Mouse (Mus musculus): Measurements from ENCODE around the gene Foxq1.

Foxq1 gene

GRCm38 (mm10) chr13:31555834-31556233 is at the start of gene Foxq1:
Gene Foxq1 (plus strand): TSS chr13:31556134.
- in situ Hi-C loops (cut with MboI; ENCODE audit: low pct_unique_long_range_greater_than_20kb in 1 of 2, low sequenced_read_pairs in 2 of 2, unreplicated experiment in 1 of 2): loop anchor here in 1 of 2 experiments (10.0 kb wide), 1 partner anchor 69 kb away; the partner anchor contains the start of gene Foxf2

GRCm38 (mm10) chr13:31506494-31507167 is 49.3 kb upstream of the Foxq1 start:
- in situ Hi-C loops (cut with MboI; ENCODE audit: low pct_unique_long_range_greater_than_20kb in 1 of 2, low sequenced_read_pairs in 2 of 2, unreplicated experiment in 1 of 2): no loop called here

- in situ Hi-C loops (cut with MboI; ENCODE audit: low pct_unique_long_range_greater_than_20kb in 1 of 2, low sequenced_read_pairs in 2 of 2, unreplicated experiment in 1 of 2): no loop called here
Measured at GRCm38 (mm10) chr13:31515261-31515660, 40.7 kb upstream of the Foxq1 start.

GRCm38 (mm10) chr13:31518411-31518886 is 37.5 kb upstream of the Foxq1 start:
- in situ Hi-C loops (cut with MboI; ENCODE audit: low pct_unique_long_range_greater_than_20kb in 1 of 2, low sequenced_read_pairs in 2 of 2, unreplicated experiment in 1 of 2): no loop called here

GRCm38 (mm10) chr13:31518971-31519370 is 37.0 kb upstream of the Foxq1 start:
- in situ Hi-C loops (cut with MboI; ENCODE audit: low pct_unique_long_range_greater_than_20kb in 1 of 2, low sequenced_read_pairs in 2 of 2, unreplicated experiment in 1 of 2): no loop called here

- in situ Hi-C loops (cut with MboI; ENCODE audit: low pct_unique_long_range_greater_than_20kb in 1 of 2, low sequenced_read_pairs in 2 of 2, unreplicated experiment in 1 of 2): no loop called here
Measured at GRCm38 (mm10) chr13:31524976-31525375, 31.0 kb upstream of the Foxq1 start.

- in situ Hi-C loops (cut with MboI; ENCODE audit: low pct_unique_long_range_greater_than_20kb in 1 of 2, low sequenced_read_pairs in 2 of 2, unreplicated experiment in 1 of 2): no loop called here
Measured at GRCm38 (mm10) chr13:31531186-31531585, 24.7 kb upstream of the Foxq1 start.

GRCm38 (mm10) chr13:31531651-31532061 is 24.3 kb upstream of the Foxq1 start:
- in situ Hi-C loops (cut with MboI; ENCODE audit: low pct_unique_long_range_greater_than_20kb in 1 of 2, low sequenced_read_pairs in 2 of 2, unreplicated experiment in 1 of 2): no loop called here

GRCm38 (mm10) chr13:31534726-31535125 is 21.2 kb upstream of the Foxq1 start:
- in situ Hi-C loops (cut with MboI; ENCODE audit: low pct_unique_long_range_greater_than_20kb in 1 of 2, low sequenced_read_pairs in 2 of 2, unreplicated experiment in 1 of 2): no loop called here

- in situ Hi-C loops (cut with MboI; ENCODE audit: low pct_unique_long_range_greater_than_20kb in 1 of 2, low sequenced_read_pairs in 2 of 2, unreplicated experiment in 1 of 2): no loop called here
Measured at GRCm38 (mm10) chr13:31543021-31543420, 12.9 kb upstream of the Foxq1 start.

GRCm38 (mm10) chr13:31546784-31547183 is 9.2 kb upstream of the Foxq1 start:
- in situ Hi-C loops (cut with MboI; ENCODE audit: low pct_unique_long_range_greater_than_20kb in 1 of 2, low sequenced_read_pairs in 2 of 2, unreplicated experiment in 1 of 2): no loop called here

- in situ Hi-C loops (cut with MboI; ENCODE audit: low pct_unique_long_range_greater_than_20kb in 1 of 2, low sequenced_read_pairs in 2 of 2, unreplicated experiment in 1 of 2): no loop called here
Measured at GRCm38 (mm10) chr13:31547204-31547603, 8.7 kb upstream of the Foxq1 start.

- in situ Hi-C loops (cut with MboI; ENCODE audit: low pct_unique_long_range_greater_than_20kb in 1 of 2, low sequenced_read_pairs in 2 of 2, unreplicated experiment in 1 of 2): no loop called here
Measured at GRCm38 (mm10) chr13:31547610-31548009, 8.3 kb upstream of the Foxq1 start.

- in situ Hi-C loops (cut with MboI; ENCODE audit: low pct_unique_long_range_greater_than_20kb in 1 of 2, low sequenced_read_pairs in 2 of 2, unreplicated experiment in 1 of 2): loop anchor here in 1 of 2 experiments (10.0 kb wide), 1 partner anchor 68 kb away; the partner anchor contains the start of gene Foxf2
Measured at GRCm38 (mm10) chr13:31556964-31557767, 1.2 kb downstream of the Foxq1 start.

- in situ Hi-C loops (cut with MboI; ENCODE audit: low pct_unique_long_range_greater_than_20kb in 1 of 2, low sequenced_read_pairs in 2 of 2, unreplicated experiment in 1 of 2): loop anchor here in 1 of 2 experiments (10.0 kb wide), 1 partner anchor 67 kb away; the partner anchor contains the start of gene Foxf2
Measured at GRCm38 (mm10) chr13:31557768-31558520, 2.0 kb downstream of the Foxq1 start.

GRCm38 (mm10) chr13:31558521-31559418 is 2.8 kb downstream of the Foxq1 start, which contains the start of gene A530084C06Rik:
Gene A530084C06Rik (minus strand): TSS chr13:31559333.
- in situ Hi-C loops (cut with MboI; ENCODE audit: low pct_unique_long_range_greater_than_20kb in 1 of 2, low sequenced_read_pairs in 2 of 2, unreplicated experiment in 1 of 2): loop anchor here in 1 of 2 experiments (10.0 kb wide), 1 partner anchor 66 kb away; the partner anchor contains the start of gene Foxf2

GRCm38 (mm10) chr13:31559419-31560144 is 3.6 kb downstream of the Foxq1 start:
- in situ Hi-C loops (cut with MboI; ENCODE audit: low pct_unique_long_range_greater_than_20kb in 1 of 2, low sequenced_read_pairs in 2 of 2, unreplicated experiment in 1 of 2): loop anchor here in 1 of 2 experiments (10.0 kb wide), 1 partner anchor 65 kb away; the partner anchor contains the start of gene Foxf2
